Mouse (Mus musculus) forebrain, embryonic 11.5 days (tissue): ENCODE measurements around the gene Ttll6. TPM values are rescaled to one million over a fixed set of nuclear protein-coding genes. Genes with fewer than 3 reads are reported as not detected.
A peak's percentile ranks its signal among the peaks of the same experiment; 100 is the strongest.

ENCODE experiments used
- ATAC-seq: fragments of 200-750 bp; cut with Nextera tagmentation; replicated peaks from 2 replicates; pipeline ENCODE4 v1.8.0; 2017; ENCODE audit warnings: moderate TSS enrichment; ENCODE audit not compliant: low FRiP score
- DNase-seq: peaks from one replicate; pipeline ENCODE4 v3.0.0-alpha.2; 2017; ENCODE audit warnings: low spot score
- H3K27ac ChIP-seq: fragments of 300-500 bp; sonication (generic); 2 replicates; pipeline ENCODE4 v1.5.1; 2014; ENCODE audit warnings: low read depth, low read length
- H3K27me3 ChIP-seq: fragments of 300-500 bp; sonication (generic); 2 replicates; pipeline ENCODE4 v1.6.1; 2014; ENCODE audit warnings: mild to moderate bottlenecking, low read length, mixed read lengths; ENCODE audit not compliant: control insufficient read depth, insufficient read depth
- H3K36me3 ChIP-seq: fragments of 300-500 bp; sonication (generic); 2 replicates; pipeline ENCODE4 v1.6.1; 2014; ENCODE audit warnings: mild to moderate bottlenecking, low read length, moderate library complexity, mixed read lengths; ENCODE audit not compliant: control insufficient read depth, insufficient read depth
- H3K4me1 ChIP-seq: fragments of 300-500 bp; sonication (generic); replicated peaks from 2 replicates; pipeline ENCODE4 v1.6.1; 2014; ENCODE audit warnings: low read length, mixed read lengths; ENCODE audit not compliant: control insufficient read depth, insufficient read depth
- H3K4me2 ChIP-seq: fragments of 300-500 bp; sonication (generic); 2 replicates; pipeline ENCODE4 v1.6.1; 2014; ENCODE audit warnings: low read depth, mild to moderate bottlenecking, low read length, moderate library complexity, mixed read lengths; ENCODE audit not compliant: severe bottlenecking
- H3K4me3 ChIP-seq: fragments of 300-500 bp; sonication (generic); 2 replicates; pipeline ENCODE4 v1.5.1; 2014; ENCODE audit warnings: low read depth, low read length
- H3K9ac ChIP-seq: fragments of 300-500 bp; sonication (generic); 2 replicates; pipeline ENCODE4 v1.6.1; 2014; ENCODE audit warnings: low read length
- H3K9me3 ChIP-seq: fragments of 300-500 bp; sonication (generic); 2 replicates; pipeline ENCODE4 v1.6.1; 2016; ENCODE audit warnings: low read length, mixed read lengths; ENCODE audit not compliant: control insufficient read depth
- WGBS: fragments of 180-500 bp; shearing (Covaris S2); extraction: QIAGEN DNeasy Blood & Tissue Kit; methylation state at CpG from one replicate; pipeline ENCODE4 v1.1.7; 2014; 5-methylcytosine and 5-hydroxymethylcytosine counted together
- polyA plus RNA-seq: library from polyadenylated mRNA; unstranded; fragments of >200 nt; fragmentation: Nextera tagmentation; extraction: Ambion mirVana; gene quantifications from 2 replicates; pipeline ENCODE4 v1.2.1, GENCODE M21; 2014

The Ttll6 gene
- polyA plus RNA-seq, 1 experiment from 2014 or later: not detected

DNA sequence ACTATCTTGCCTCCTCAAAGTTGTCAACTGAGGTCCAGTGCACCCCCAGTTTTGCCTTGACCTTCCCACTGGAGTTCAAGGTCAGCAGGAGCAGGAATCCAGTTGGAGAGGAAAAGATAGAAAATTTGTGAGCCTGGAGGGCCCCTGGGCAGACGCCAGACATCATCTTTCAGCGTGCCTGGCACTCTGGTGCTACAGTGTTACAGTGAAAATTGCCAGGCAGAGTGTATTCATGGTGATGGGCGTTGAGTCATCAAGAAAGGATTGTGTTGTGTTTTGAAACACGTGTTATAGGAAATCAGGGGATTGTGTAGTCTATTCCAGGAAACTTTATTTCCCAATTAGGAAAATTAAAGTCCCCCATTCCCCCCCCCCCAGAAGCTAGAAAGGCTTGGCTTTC is 10.2 kb downstream of the Ttll6 start:
- Histone ChIP-seq H3K9me3 (no peaks in the 10 kb centered on the region), H3K9ac (no peak overlapping the region), H3K4me2 (no peak overlapping the region), H3K27me3 (peaks cover 25% of the 10 kb centered on the region), H3K36me3 (no peaks in the 10 kb centered on the region), H3K4me3 (no peak overlapping the region), H3K27ac (no peak overlapping the region), H3K4me1 (no peaks in the 10 kb centered on the region; the same call in 1 of the 2 replicates)
- DNase-seq: no peak
- no peak for ATAC-seq
- 64% methylated on average over 4 of the region's 4 CpGs for WGBS

DNA sequence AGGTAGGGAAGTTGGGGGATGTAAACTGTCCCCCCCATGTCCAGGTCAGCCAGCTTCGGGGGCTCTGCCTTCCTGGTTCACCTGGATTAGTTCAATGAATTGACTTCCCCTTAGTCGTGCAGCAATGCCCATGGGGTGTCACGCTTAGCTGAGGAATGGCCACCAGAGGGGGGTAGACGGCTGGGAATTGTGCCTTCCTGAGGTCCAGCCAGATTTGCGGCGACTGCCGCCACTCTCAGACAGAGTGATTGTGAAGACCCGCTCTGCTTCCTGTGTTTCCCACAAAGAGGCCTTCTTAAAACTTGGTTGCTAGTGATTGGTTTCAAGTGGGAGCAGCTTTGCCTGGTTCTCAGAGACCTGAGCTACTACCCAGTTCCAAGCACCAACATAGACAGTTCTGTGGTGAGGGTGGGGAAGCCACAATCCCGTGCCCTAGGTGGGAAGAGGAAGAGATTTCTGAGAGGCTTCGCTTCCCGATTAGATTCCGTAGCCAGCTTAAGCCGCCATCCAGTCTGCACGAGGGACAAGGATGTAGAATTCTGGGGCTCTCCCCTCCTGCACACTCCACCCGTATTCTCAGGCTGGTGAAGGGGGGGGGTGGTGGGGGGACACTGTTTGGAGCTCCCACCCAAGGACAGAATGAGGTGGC is 12.2 kb downstream of the Ttll6 start:
- H3K36me3 ChIP-seq: no peaks in the 10 kb centered on the region
- no peaks in the 10 kb centered on the region; the same call in 1 of the 2 replicates for H3K4me1 ChIP-seq
- no peak overlapping the region for H3K27ac ChIP-seq
- peak overlapping the region; percentile 9; the same call in 1 of the 2 replicates for H3K4me3 ChIP-seq
- peaks cover 25% of the 10 kb centered on the region for H3K27me3 ChIP-seq
- H3K4me2 ChIP-seq: peak overlapping the region; percentile 34
- WGBS: under 1% methylated on average over 15 of the region's 15 CpGs
- H3K9ac ChIP-seq: no peak overlapping the region
- no peak for ATAC-seq
- no peaks in the 10 kb centered on the region for H3K9me3 ChIP-seq
- DNase-seq: peak; percentile 88

DNA sequence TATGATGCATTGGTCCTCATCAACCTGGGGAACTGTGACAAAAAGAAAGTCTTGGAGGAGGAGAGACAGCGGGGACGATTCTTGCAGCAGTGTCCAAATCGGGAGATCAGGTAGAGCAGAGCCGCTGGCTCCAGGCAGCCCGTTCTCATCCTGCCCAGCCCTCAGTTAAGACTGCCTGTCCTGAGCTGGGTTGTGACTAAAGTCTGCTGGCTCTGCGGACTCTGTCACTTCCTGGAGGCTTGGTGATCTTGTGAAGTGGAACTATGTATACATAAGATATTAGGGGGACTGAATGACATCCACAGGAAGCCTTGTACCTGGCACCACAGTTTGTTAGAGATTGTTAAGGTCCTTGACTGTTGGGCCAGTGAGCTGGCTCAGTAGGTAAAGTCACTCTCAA is 13.9 kb downstream of the Ttll6 start:
- Histone ChIP-seq H3K9ac (no peak overlapping the region), H3K27ac (no peak overlapping the region), H3K9me3 (no peaks in the 10 kb centered on the region), H3K4me2 (no peak overlapping the region), H3K4me3 (no peak overlapping the region), H3K27me3 (peaks cover 25% of the 10 kb centered on the region), H3K4me1 (no peaks in the 10 kb centered on the region; the same call in 1 of the 2 replicates), H3K36me3 (no peaks in the 10 kb centered on the region)
- ATAC-seq (no peak), DNase-seq (no peak)
- WGBS: 80% methylated on average over 6 of the region's 6 CpGs

DNA sequence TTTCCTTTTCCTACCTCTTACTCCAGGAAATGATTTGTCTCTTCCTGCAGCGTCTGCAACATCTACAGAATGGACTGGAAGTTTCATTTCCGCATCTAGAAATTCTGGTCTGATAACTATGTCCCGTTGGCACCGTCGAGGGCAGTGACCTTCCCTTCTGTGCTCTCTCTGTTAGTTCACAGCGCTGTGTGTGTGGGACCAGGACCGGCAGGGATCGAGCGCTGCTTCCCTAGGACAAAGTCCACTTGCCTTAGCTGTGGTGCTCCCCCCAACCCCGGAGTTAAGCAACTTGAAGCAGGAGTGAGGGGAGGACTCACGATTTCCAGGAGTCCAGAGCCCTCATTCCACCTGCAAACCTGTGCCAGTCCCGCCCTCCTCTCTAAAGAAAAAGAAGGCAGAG is 31.2 kb downstream of the Ttll6 start:
- H3K27ac ChIP-seq: no peak overlapping the region
- no peaks in the 10 kb centered on the region for H3K9me3 ChIP-seq
- WGBS: 68% methylated on average over 12 of the region's 12 CpGs
- ATAC-seq (no peak), DNase-seq (no peak)
- no peaks in the 10 kb centered on the region for H3K36me3 ChIP-seq
- H3K4me1 ChIP-seq: no peaks in the 10 kb centered on the region
- H3K4me2 ChIP-seq: no peak overlapping the region
- H3K9ac ChIP-seq: no peak overlapping the region
- H3K27me3 ChIP-seq: peaks cover 47% of the 10 kb centered on the region
- H3K4me3 ChIP-seq: no peak overlapping the region

DNA sequence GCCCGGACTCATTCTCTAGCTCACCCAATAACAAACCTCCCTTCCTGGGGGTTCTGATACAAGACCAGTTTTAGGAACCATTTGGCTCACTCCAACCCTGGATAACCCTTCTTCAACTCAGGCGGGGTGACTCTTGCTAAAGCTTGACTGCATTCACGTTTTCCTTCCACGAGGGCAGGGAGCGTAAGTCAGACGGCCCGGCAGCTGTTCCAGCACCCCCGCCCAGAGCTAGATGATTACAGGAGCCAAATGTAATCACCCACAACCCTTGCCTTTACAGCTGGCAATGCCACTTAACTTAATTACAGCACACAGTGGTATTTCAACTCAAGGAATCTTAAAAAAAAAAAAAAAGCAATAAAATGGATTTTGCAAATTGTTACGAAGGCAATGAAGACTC is 34.5 kb downstream of the Ttll6 start:
- H3K4me3 ChIP-seq: no peak overlapping the region
- no peak for ATAC-seq
- no peaks in the 10 kb centered on the region for H3K9me3 ChIP-seq
- peaks cover 79% of the 10 kb centered on the region for H3K27me3 ChIP-seq
- no peak overlapping the region for H3K4me2 ChIP-seq
- no peak overlapping the region for H3K27ac ChIP-seq
- H3K36me3 ChIP-seq: no peaks in the 10 kb centered on the region
- H3K4me1 ChIP-seq: no peaks in the 10 kb centered on the region
- DNase-seq: no peak
- no peak overlapping the region for H3K9ac ChIP-seq
- 37% methylated on average over 9 of the region's 9 CpGs for WGBS

DNA sequence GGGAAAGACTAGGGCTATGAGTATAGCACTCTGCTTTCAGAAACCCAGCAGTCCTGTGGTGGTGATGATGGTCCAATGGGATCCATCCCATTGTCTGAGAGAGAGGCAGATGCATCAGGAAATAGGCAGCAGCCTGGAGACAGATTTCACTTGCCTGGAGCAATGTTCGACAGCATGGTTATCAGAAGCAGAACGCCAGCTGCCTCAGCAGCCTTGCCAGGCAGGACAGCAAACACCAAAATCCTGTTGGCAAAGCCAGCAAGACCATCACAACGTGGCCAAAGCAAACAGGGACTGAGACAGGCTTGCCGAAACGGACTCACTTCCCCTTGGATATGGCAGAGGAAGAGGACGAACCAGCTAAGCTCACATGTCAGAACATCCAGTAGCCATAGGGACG is 35.4 kb downstream of the Ttll6 start:
- Histone ChIP-seq H3K4me2 (no peak overlapping the region), H3K4me1 (no peaks in the 10 kb centered on the region), H3K36me3 (no peaks in the 10 kb centered on the region), H3K27me3 (peaks cover 88% of the 10 kb centered on the region), H3K9ac (no peak overlapping the region), H3K4me3 (no peak overlapping the region), H3K9me3 (no peaks in the 10 kb centered on the region), H3K27ac (no peak overlapping the region)
- DNase-seq (no peak), ATAC-seq (no peak)
- 16% methylated on average over 7 of the region's 7 CpGs for WGBS

DNA sequence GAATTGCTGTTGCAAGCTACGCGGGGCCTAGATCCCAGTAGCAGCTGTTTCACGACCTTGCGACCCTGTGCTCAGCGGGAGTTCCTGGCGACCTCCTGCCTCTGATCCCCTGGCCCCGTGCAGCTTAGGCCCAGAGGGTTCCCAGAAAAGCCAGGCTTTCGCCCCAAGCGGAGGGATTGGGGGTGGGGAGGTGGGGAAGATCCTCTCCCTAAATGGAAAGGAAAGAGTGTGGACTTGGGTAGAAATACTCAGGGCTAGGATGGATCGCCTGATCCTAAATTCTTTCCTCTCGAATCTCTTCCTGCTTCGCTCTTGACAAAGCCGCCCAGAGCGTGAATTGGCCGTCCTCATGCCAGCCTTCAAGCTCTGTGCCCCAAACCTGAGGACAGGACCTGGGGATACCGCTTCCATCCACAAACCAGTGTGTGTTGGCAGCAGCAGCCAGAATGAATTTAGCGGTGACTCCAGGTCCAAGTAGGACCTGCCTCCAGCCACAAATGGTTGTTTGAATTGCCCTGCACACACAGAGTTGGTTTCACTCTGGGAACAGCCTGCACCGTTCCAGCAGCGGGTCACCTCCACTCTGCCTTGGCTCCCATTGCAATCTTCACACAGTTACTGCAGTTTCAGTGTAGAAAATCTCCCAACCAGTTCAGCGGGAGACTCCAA is 37.3 kb downstream of the Ttll6 start:
- Histone ChIP-seq H3K36me3 (no peaks in the 10 kb centered on the region), H3K4me2 (no peak overlapping the region), H3K27me3 (peaks cover 97% of the 10 kb centered on the region), H3K4me3 (no peak overlapping the region), H3K4me1 (no peaks in the 10 kb centered on the region), H3K9me3 (no peaks in the 10 kb centered on the region), H3K27ac (no peak overlapping the region), H3K9ac (no peak overlapping the region)
- under 1% methylated on average over 20 of the region's 20 CpGs for WGBS
- ATAC-seq (no peak), DNase-seq (no peak)

DNA sequence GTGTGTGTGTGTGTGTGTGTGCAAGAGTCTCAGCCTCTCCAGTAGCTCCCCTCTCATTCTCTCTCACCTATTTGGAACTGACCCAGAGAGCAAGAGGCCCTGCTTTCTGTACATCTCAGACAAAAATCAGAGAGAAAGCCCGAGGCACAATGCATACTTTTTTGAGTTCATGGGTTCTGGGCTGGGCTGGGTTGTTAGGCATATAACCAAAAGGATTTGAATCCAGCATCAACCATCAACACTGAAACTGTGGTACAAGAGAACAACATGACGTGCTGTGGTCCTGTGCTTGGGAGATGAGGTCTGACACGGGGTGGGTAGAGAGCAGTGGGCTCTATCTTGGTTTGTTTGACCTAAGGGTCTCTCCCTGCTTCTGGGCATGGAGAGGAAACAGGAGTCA is 38.0 kb downstream of the Ttll6 start:
- Histone ChIP-seq H3K9me3 (no peaks in the 10 kb centered on the region), H3K9ac (no peak overlapping the region), H3K4me1 (no peaks in the 10 kb centered on the region), H3K4me2 (no peak overlapping the region), H3K27me3 (peaks cover 98% of the 10 kb centered on the region), H3K4me3 (no peak overlapping the region), H3K27ac (no peak overlapping the region), H3K36me3 (no peaks in the 10 kb centered on the region)
- 3% methylated on average over 3 of the region's 3 CpGs for WGBS
- DNase-seq (no peak), ATAC-seq (no peak)
